Mouse (Mus musculus) C3H10T1/2 (cell line): ENCODE data around the gene Uqcr11. TPM values are rescaled to one million over a fixed set of nuclear protein-coding genes. Genes with fewer than 3 reads are reported as not detected.

ENCODE experiments used
- polyA plus RNA-seq, 2 experiments: library from polyadenylated mRNA; unstranded; fragments of >200 nt; fragmentation: generic; extraction: Trizol; gene quantifications; one replicate each; pipeline ENCODE4 v1.2.1; 2012; ENCODE audit warnings: missing spikeins in 2 of 2

Uqcr11 gene
- polyA plus RNA-seq, result 1,000 to 10,000 TPM; 1,086 to 1,588 TPM

DNA sequence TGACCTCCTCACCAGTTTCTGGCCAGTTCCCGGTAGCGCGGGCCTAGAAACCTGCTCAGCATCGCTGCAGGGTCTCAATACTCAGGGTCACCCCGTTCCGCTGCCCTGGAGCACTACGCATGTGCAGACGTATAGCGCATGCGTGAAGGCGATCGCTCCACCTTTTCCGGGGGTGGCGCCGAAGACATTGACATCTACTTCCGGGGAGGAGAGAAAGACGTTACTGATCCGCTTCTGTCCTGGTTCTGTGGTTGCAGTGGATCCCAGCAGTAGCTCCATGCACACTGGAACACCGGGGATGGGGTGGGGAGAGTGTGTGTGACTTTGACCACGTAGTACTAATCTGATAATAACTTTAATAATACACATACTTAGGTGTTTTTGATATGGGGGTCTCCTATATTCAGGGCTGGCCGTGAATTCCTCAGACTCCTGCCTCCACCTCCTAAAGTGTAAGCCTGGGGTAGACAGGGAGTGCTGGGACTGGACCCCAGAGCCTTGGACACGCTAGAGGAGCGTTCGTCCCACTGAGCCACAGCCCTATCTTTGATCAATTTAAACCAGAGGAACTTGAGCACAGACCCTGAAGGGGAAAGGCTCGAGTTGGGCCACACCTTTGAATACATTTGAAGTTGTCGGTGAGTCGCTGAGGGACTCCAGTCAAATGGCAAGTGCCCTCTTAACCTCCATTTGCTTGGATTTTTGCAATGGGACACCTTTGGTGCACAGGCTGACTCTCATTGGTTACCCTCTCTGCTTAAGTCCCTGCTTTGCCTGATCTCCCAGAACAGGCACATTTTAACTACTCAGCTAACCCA is at the start of gene Uqcr11:
Gene Uqcr11, minus strand, starts transcription at position 147 of the 818 bp plus-strand sequence.

GRCm38 (mm10) chr10:80433513-80434232 is 27.0 kb upstream of the Uqcr11 start, which contains the start of gene Tcf3:
Tcf3 (minus strand) TSS chr10:80433647.

GRCm38 (mm10) chr10:80399191-80399972 is 7.2 kb downstream of the Uqcr11 start, which contains the start of gene Mbd3:
Mbd3 (minus strand) TSS chr10:80399550.

DNA sequence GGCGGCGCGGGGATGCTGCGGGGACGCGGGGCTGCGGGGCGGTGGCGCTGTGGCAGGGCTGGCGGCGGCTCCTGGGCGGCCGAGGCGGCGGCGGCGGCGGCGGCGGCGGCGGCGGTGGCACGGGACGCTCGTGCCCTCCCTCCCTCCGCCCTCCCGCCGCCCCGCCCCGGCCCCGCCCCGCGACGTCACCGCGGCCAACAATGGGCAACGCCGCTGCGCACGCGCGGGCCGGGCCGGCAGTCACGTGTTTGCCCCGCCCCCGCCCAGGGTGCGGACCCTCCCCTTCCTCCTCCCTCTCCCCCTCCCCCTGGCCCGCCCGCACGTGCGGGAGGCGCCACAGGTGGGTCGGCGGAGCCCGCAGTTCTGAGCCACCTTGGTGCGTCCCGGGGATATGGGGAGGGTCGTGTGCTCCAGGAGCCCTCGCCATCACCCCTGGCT is 19.1 kb downstream of the Uqcr11 start, which contains the start of gene Mex3d:
Gene Mex3d, minus strand, starts transcription at position 138 of the 438 bp plus-strand sequence.

GRCm38 (mm10) chr10:80356001-80356682 is 50.5 kb downstream of the Uqcr11 start, which contains the start of gene Plk5:
Plk5 (plus strand) TSS chr10:80356459.

Other genes starting within 250 kb of the Uqcr11 start
- 100 to 1,000 TPM in 1 of 2 experiments, 10 to 100 TPM in 1; 20.0 to 104 TPM for gene Cirbp, start 240.8 kb downstream of the Uqcr11 start, polyA plus RNA-seq
- gene 1600002K03Rik, start 233.9 kb downstream of the Uqcr11 start, polyA plus RNA-seq, result 10 to 100 TPM; 22.6 to 31.6 TPM
- 1 to 10 TPM; 1.7 to 6.3 TPM for gene Efna2, start 227.3 kb downstream of the Uqcr11 start, polyA plus RNA-seq
- gene Mum1, start 180.4 kb downstream of the Uqcr11 start, polyA plus RNA-seq, result 10 to 100 TPM; 28.9 to 57.4 TPM
- 100 to 1,000 TPM; 324 to 363 TPM for gene Ndufs7, start 157.7 kb downstream of the Uqcr11 start, polyA plus RNA-seq
- 100 to 1,000 TPM; 114 to 121 TPM for gene Gamt, start 145.8 kb downstream of the Uqcr11 start, polyA plus RNA-seq
- gene Dazap1, start 145.3 kb downstream of the Uqcr11 start, polyA plus RNA-seq, result 100 to 1,000 TPM in 1 of 2 experiments, 10 to 100 TPM in 1; 75.3 to 145 TPM
- over 10,000 TPM in 1 of 2 experiments, 1,000 to 10,000 TPM in 1; 7,724 to 18,727 TPM for gene Rps15, start 114.4 kb downstream of the Uqcr11 start, polyA plus RNA-seq
- gene Apc2, start 110.9 kb downstream of the Uqcr11 start, polyA plus RNA-seq, result 1 to 10 TPM in 1 of 2 experiments, under 1 TPM in 1; 0.41 to 6.4 TPM
- gene 2310011J03Rik, start 86.3 kb downstream of the Uqcr11 start, polyA plus RNA-seq, result 10 to 100 TPM; 76.4 to 84.3 TPM
- 1 to 10 TPM; 6.8 to 9.2 TPM for gene Pcsk4, start 77.3 kb downstream of the Uqcr11 start, polyA plus RNA-seq
- 1 to 10 TPM; 1.6 to 4.4 TPM for gene Reep6, start 76.9 kb downstream of the Uqcr11 start, polyA plus RNA-seq
- 10 to 100 TPM in 1 of 2 experiments, 1 to 10 TPM in 1; 2.5 to 11.0 TPM for gene Adamtsl5, start 58.4 kb downstream of the Uqcr11 start, polyA plus RNA-seq
- gene Plk5, start 50.4 kb downstream of the Uqcr11 start, polyA plus RNA-seq, result not detected
- gene Mex3d, start 19.2 kb downstream of the Uqcr11 start, polyA plus RNA-seq, result 10 to 100 TPM in 1 of 2 experiments, 1 to 10 TPM in 1; 8.8 to 32.5 TPM
- gene Mbd3, start 7.3 kb downstream of the Uqcr11 start, polyA plus RNA-seq, result 100 to 1,000 TPM; 239 to 395 TPM
- gene Tcf3, start 26.8 kb upstream of the Uqcr11 start, polyA plus RNA-seq, result 100 to 1,000 TPM in 1 of 2 experiments, 10 to 100 TPM in 1; 52.4 to 135 TPM
- gene Onecut3, start 88.0 kb upstream of the Uqcr11 start, polyA plus RNA-seq, result under 1 TPM; under 0.01 to 0.01 TPM
- under 1 TPM; 0.29 to 0.77 TPM for gene Atp8b3, start 132.3 kb upstream of the Uqcr11 start, polyA plus RNA-seq
- gene Rexo1, start 154.7 kb upstream of the Uqcr11 start, polyA plus RNA-seq, result 10 to 100 TPM; 13.6 to 30.1 TPM
- gene Klf16, start 170.5 kb upstream of the Uqcr11 start, polyA plus RNA-seq, result 10 to 100 TPM; 14.7 to 17.8 TPM
- gene Abhd17a, start 183.5 kb upstream of the Uqcr11 start, polyA plus RNA-seq, result 100 to 1,000 TPM; 189 to 208 TPM
- 100 to 1,000 TPM in 1 of 2 experiments, 10 to 100 TPM in 1; 96.1 to 132 TPM for gene Scamp4, start 196.0 kb upstream of the Uqcr11 start, polyA plus RNA-seq
- 10 to 100 TPM; 10.3 to 12.6 TPM for gene Adat3, start 196.1 kb upstream of the Uqcr11 start, polyA plus RNA-seq
- gene Gm49322, start 199.2 kb upstream of the Uqcr11 start, polyA plus RNA-seq, result 1 to 10 TPM in 1 of 2 experiments, under 1 TPM in 1; 0.39 to 1.4 TPM
- 100 to 1,000 TPM; 224 to 226 TPM for gene Csnk1g2, start 216.0 kb upstream of the Uqcr11 start, polyA plus RNA-seq